ENCODE assay signal across 27 mouse cellular contexts in genomic region chr3:131326637-131327036, GRCm38 (mm10). TPM values are rescaled to one million over a fixed set of nuclear protein-coding genes. Genes with fewer than 3 reads are reported as not detected.
DNase-seq lines count a peak whose midpoint lies in the region; ATAC-seq and TF ChIP-seq lines count a peak whose summit lies in the region.
"Had no signal": no experiment of that assay in that cellular context is flagged by ENCODE, and none has a peak within 500 bp of the region (broad histone marks: within the 10 kb centered on the region; RNA-seq: fewer than 3 reads in every experiment).

No protein-coding gene starts in this region.

- no peak overlapping the region for H3K27ac ChIP-seq in midbrain, embryonic 14.5 days (replicated peaks; ENCODE audit: low read depth, low read length)
- no peak overlapping the region for H3K27ac ChIP-seq in midbrain, postnatal 0 days (ENCODE audit: low read depth, low read length)
- H3K27ac ChIP-seq: embryonic facial prominence, embryonic 10.5 days; embryonic facial prominence, embryonic 13.5 days; forebrain, embryonic 12.5 days; forebrain, embryonic 15.5 days; gastrocnemius, adult 2 months; hindbrain, embryonic 12.5 days; hindbrain, embryonic 15.5 days had no signal

- 76% methylated on average over 4 of the region's 4 CpGs for WGBS in midbrain, embryonic 14.5 days
- WGBS in midbrain, postnatal 0 days: 76% methylated on average over 4 of the region's 4 CpGs

- no peak for TF ChIP-seq CTCF in brain, embryonic 14.5 days (IDR thresholded peaks at IDR 0.05; ENCODE audit: borderline replicate concordance, extremely low read depth, insufficient read depth, insufficient read length)
- no peak for TF ChIP-seq CTCF in midbrain, postnatal 0 days (IDR thresholded peaks at IDR 0.05)

- no peak overlapping the region for H3K4me2 ChIP-seq in midbrain, embryonic 14.5 days (ENCODE audit: low read length)
- no peak overlapping the region for H3K4me2 ChIP-seq in midbrain, postnatal 0 days (ENCODE audit: low read depth, low read length, poor library complexity, severe bottlenecking)
- H3K4me2 ChIP-seq: embryonic facial prominence, embryonic 13.5 days; forebrain, embryonic 12.5 days; forebrain, embryonic 15.5 days; heart, embryonic 11.5 days; hindbrain, embryonic 12.5 days; hindbrain, embryonic 15.5 days had no signal

- no peak overlapping the region for H3K4me3 ChIP-seq in midbrain, embryonic 14.5 days (replicated peaks; ENCODE audit: low read depth, low read length)
- no peak overlapping the region for H3K4me3 ChIP-seq in midbrain, postnatal 0 days (ENCODE audit: low read depth, low read length)
- H3K4me3 ChIP-seq: embryonic facial prominence, embryonic 10.5 days; embryonic facial prominence, embryonic 13.5 days; erythroblast, embryonic 14.5 days; forebrain, embryonic 12.5 days; forebrain, embryonic 15.5 days; gastrocnemius, adult 2 months; hindbrain, embryonic 12.5 days; hindbrain, embryonic 15.5 days had no signal

- no peaks in the 10 kb centered on the region for H3K27me3 ChIP-seq in midbrain, embryonic 14.5 days (ENCODE audit: control insufficient read depth, insufficient read depth, low read length)
- H3K27me3 ChIP-seq in midbrain, postnatal 0 days (ENCODE audit: insufficient read depth, low read length): no peaks in the 10 kb centered on the region
- H3K27me3 ChIP-seq: CH12.LX; embryonic facial prominence, embryonic 13.5 days; forebrain, embryonic 12.5 days; forebrain, embryonic 15.5 days; hindbrain, embryonic 12.5 days; hindbrain, embryonic 15.5 days; Patski had no signal

- no peak overlapping the region for H3K9ac ChIP-seq in midbrain, embryonic 14.5 days (replicated peaks; ENCODE audit: low read length)
- H3K9ac ChIP-seq in midbrain, postnatal 0 days (replicated peaks; ENCODE audit: low read length, poor library complexity, severe bottlenecking): no peak overlapping the region
- H3K9ac ChIP-seq: embryonic facial prominence, embryonic 13.5 days; forebrain, embryonic 12.5 days; forebrain, embryonic 15.5 days; hindbrain, embryonic 12.5 days; hindbrain, embryonic 15.5 days had no signal

- no peak for TF ChIP-seq POLR2A in brain, embryonic 14.5 days (IDR thresholded peaks at IDR 0.05; ENCODE audit: borderline replicate concordance, extremely low read depth, insufficient read depth, insufficient read length, poor library complexity, severe bottlenecking)

- ATAC-seq in midbrain, embryonic 14.5 days (ENCODE audit: low FRiP score, low TSS enrichment): no peak
- ATAC-seq in midbrain, postnatal 0 days (ENCODE audit: low FRiP score): 0 out of 2 replicates have a peak, but pooled peaks have one; percentile 32
- ATAC-seq: forebrain, embryonic 15.5 days; Patski had no signal

- H3K4me1 ChIP-seq in midbrain, embryonic 14.5 days (ENCODE audit: control insufficient read depth, insufficient read depth, low read length): no peaks in the 10 kb centered on the region
- H3K4me1 ChIP-seq in midbrain, postnatal 0 days (ENCODE audit: insufficient read depth, low read length): no peaks in the 10 kb centered on the region
- H3K4me1 ChIP-seq: embryonic facial prominence, embryonic 13.5 days; forebrain, embryonic 12.5 days; forebrain, embryonic 15.5 days; hindbrain, embryonic 12.5 days; hindbrain, embryonic 15.5 days had no signal

- no peaks in the 10 kb centered on the region for H3K9me3 ChIP-seq in midbrain, embryonic 14.5 days (ENCODE audit: control insufficient read depth, low read length)
- no peaks in the 10 kb centered on the region for H3K9me3 ChIP-seq in midbrain, postnatal 0 days (ENCODE audit: low read length)
- H3K9me3 ChIP-seq: embryonic facial prominence, embryonic 10.5 days; forebrain, embryonic 12.5 days; forebrain, embryonic 15.5 days; hindbrain, embryonic 12.5 days; hindbrain, embryonic 15.5 days had no signal

- peak; percentile 22 for DNase-seq in brain, embryonic 14.5 days (ENCODE audit: low read depth)
- peak; percentile 25 for DNase-seq in midbrain, embryonic 14.5 days
- DNase-seq in midbrain, postnatal 0 days (ENCODE audit: low spot score): no peak
- DNase-seq in frontal cortex, postnatal 14 days (ENCODE audit: low spot score in 2 of 2): no peak
- no peak for DNase-seq in right cerebral cortex, adult 18-20 months
- DNase-seq in layer of hippocampus, adult 11-12 months (ENCODE audit: low spot score): no peak
- DNase-seq: adrenal gland, postnatal 10 days; adrenal gland, postnatal 36 days; B cell, adult 2 months; cerebellum, adult 11 months; cerebellum, adult 2 months; cerebellum, adult 9-11 months; cerebellum, postnatal 25 days; gastrocnemius, adult 2 months; gastrocnemius, postnatal 14 days; heart, adult 11 months had no signal

- no peaks in the 10 kb centered on the region for H3K36me3 ChIP-seq in midbrain, embryonic 14.5 days (ENCODE audit: control insufficient read depth, insufficient read depth, low read length)
- H3K36me3 ChIP-seq in midbrain, postnatal 0 days (ENCODE audit: insufficient read depth, low read length): no peaks in the 10 kb centered on the region
- H3K36me3 ChIP-seq: embryonic facial prominence, embryonic 10.5 days; embryonic facial prominence, embryonic 13.5 days; forebrain, embryonic 12.5 days; forebrain, embryonic 15.5 days; G1E; hindbrain, embryonic 12.5 days; hindbrain, embryonic 15.5 days had no signal

RNA-seq across cellular contexts. Expression of gene Cyp2u1, which starts 23.6 kb away (rescaled TPM):
- 3.5 and 3.7 TPM in 2 replicates for polyA plus RNA-seq in brain, embryonic 14.5 days (2012; rRNA removed)
- polyA plus RNA-seq in midbrain, embryonic 14.5 days (2014; fragmentation: Nextera tagmentation; extraction: Ambion mirVana): 6.4 and 6.7 TPM in 2 replicates
- total RNA-seq in midbrain, postnatal 0 days (2014; rRNA removed): 15.2 and 17.6 TPM in 2 replicates
- polyA plus RNA-seq in midbrain, postnatal 0 days (2015; fragmentation: Nextera tagmentation; extraction: Ambion mirVana): 14.0 and 14.3 TPM in 2 replicates
- polyA plus RNA-seq: erythroblast, embryonic 14.5 days; G1E had no signal

RNA-seq across cellular contexts. Expression of gene Hadh, which starts 54.7 kb away (rescaled TPM):
- polyA plus RNA-seq in brain, embryonic 14.5 days (2012; rRNA removed): 29.4 and 32.0 TPM in 2 replicates
- 20.8 and 26.5 TPM in 2 replicates for polyA plus RNA-seq in midbrain, embryonic 14.5 days (2014; fragmentation: Nextera tagmentation; extraction: Ambion mirVana)
- total RNA-seq in midbrain, postnatal 0 days (2014; rRNA removed): 18.9 and 21.5 TPM in 2 replicates
- 32.2 and 35.1 TPM in 2 replicates for polyA plus RNA-seq in midbrain, postnatal 0 days (2015; fragmentation: Nextera tagmentation; extraction: Ambion mirVana)

Comparison
In these comparisons a context has a peak if more than half of its experiments do, and no peak if none do; other contexts are left out.
1. DNase-seq: peak in brain, embryonic 14.5 days (single experiment) and midbrain, embryonic 14.5 days (single experiment); none in midbrain, postnatal 0 days (single experiment), frontal cortex, postnatal 14 days (0 of 2), right cerebral cortex, adult 18-20 months (single experiment) and layer of hippocampus, adult 11-12 months (single experiment).